Mouse (Mus musculus): ENCODE measurements around the gene Accsl.

Accsl gene

DNA sequence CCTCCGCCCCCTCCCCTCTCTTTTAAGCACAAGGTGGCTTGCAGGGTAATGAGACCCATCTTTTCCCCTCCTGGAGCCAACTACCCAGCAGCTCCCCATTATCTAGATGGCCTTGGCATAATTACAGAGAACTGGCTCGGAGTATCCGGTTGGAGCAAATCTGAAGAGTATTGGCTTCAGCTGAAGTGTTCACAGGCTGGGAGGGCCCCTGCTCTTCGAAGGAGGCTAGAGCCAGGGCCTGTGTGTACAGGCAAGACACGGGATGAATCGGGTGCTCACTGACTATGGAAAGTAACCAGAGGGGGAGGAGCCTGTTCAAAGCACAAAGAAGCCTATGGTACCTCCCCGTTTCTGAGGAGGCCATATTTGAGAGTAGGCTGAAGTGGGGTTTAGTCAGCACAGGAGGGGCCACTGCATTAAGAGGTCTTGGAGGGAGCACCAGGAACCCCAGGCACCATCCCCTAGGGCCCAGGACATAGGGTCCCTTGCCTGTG is at the start of gene Accsl:
Gene Accsl, minus strand, starts transcription at position 51 of the 494 bp plus-strand sequence.
- no peak for DNase-seq (ENCODE audit: low read depth, low spot score)

GRCm38 (mm10) chr2:93913552-93913951 is 44.6 kb upstream of the Accsl start:
- no peak for DNase-seq (ENCODE audit: low read depth, low spot score)

DNA sequence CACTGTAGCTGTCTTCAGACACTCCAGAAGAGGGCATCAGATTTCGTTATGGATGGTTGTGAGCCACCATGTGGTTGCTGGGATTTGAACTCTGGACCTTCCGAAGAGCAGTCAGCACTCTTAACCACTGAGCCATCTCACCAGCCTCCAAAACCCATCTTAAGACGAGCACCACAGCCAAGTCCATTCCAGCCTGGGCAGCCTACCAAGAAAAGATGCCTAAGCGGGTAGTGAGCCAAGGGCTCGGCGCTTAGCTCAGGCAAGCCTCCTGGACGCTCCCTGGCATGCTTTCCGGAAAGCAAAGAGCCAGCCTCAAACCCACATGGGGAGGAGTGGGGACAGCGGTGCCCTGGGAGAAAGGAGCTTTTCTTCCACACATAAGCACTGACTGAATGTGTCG is 43.0 kb upstream of the Accsl start:
- DNase-seq (ENCODE audit: low read depth, low spot score) = no peak

DNA sequence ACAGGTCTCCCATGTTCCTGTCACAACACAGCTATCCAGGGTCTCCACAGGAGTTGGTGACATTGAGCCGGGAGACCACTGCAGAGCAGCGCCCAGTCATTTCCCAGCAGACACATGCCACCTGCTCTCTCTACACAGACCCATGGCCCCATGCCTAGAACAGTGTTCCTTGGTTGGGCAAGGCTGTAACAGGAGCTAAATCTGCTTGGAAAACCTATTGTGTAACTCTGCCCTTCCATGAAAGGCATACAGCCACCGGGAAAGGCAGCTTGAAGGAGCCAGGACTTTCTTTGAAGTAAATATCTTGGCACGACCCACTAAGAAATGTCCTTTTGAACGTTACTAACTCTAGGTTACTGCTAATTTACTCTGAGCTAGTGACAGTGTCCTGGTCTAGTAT is 40.8 kb upstream of the Accsl start:
- DNase-seq (ENCODE audit: low read depth, low spot score) = no peak

DNA sequence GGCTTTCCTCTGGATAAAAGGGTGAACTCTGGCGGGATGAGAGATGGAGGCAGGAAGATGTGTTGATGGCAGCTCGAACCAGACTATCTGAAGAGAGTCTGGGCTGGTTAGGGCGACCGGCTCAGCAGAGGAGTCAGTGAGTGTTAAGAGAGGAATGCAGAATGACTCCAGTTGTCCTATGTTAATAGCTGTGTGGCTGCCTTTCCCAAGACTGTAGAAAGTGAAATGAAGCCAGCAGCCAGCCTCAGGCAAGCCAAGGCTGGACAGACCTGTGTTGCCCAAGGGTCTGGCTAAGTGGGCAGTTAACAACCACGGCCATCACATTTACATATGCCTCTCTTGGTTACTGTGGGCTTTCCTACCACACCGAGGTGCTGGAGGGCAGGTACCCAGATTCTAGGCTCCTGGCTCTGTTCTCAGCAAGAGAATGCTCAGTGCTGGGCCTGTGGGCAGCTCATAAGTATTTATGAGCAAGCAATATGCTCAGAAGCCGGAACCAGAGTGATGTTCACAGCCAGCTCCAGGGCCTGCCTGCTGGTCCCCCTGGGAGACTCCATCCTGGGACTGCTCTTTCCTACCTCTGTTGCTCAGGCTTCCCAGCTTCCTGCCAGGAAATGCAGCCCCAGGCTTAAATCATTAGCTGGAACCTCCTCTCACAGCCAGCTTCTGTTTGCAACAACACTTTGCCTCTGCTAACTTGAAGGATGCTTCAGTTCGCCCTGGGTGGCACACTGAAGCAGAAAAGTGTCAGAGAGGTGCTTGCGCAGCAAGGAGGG is 38.8 kb upstream of the Accsl start:
- DNase-seq (ENCODE audit: low read depth, low spot score) = no peak

DNA sequence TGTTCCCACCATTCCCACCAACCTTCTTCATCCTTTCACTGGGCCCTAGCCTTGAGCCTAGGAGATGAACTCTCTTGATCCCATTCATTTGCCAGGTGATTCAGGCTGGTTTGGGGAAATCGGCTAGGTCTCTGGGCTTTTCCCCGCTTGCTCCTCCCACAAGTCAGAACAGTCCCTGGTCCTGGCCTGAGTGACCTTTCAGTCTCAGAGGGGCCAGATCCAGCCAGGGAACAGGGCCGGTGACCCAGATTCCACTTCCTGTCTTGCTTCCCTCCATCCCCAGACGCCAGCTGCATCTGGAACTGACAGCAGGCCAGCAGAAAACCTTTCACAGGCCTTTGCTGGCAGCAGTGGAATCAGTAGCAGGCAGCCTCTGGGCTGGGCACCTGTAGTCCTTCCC is 37.4 kb upstream of the Accsl start:
- DNase-seq (ENCODE audit: low read depth, low spot score) = no peak

- no peak for DNase-seq (ENCODE audit: low read depth, low spot score)
These were observed 34.5 kb upstream of the Accsl start for GRCm38 (mm10) chr2:93903415-93903814.

- DNase-seq (ENCODE audit: low read depth, low spot score) = no peak
These were observed 33.8 kb upstream of the Accsl start for GRCm38 (mm10) chr2:93902680-93903305.

- DNase-seq (ENCODE audit: low read depth, low spot score) = no peak
These were observed 30.7 kb upstream of the Accsl start for GRCm38 (mm10) chr2:93899397-93900380.

GRCm38 (mm10) chr2:93891611-93892280 is 22.8 kb upstream of the Accsl start:
- no peak for DNase-seq (ENCODE audit: low read depth, low spot score)

DNA sequence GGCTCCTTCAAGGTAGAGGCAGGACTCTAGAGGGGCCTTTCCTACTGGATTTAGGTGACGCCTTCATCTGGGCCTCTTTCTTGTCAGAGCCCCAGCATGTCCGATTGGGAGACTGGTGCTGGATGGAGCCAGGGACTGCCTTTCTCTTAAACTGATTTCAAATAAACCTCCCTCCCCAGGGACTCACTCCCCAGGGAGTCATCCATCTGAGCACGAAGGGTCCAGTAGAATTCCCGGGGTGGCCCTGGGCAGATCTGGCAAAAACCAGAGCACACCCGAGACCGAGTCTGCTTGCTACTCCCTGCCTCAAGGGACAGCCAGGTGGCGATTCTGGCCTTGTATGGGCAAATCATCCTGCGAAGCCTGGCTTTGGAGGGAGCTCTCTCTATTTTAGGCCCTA is 21.2 kb upstream of the Accsl start:
- no peak for DNase-seq (ENCODE audit: low read depth, low spot score)

DNA sequence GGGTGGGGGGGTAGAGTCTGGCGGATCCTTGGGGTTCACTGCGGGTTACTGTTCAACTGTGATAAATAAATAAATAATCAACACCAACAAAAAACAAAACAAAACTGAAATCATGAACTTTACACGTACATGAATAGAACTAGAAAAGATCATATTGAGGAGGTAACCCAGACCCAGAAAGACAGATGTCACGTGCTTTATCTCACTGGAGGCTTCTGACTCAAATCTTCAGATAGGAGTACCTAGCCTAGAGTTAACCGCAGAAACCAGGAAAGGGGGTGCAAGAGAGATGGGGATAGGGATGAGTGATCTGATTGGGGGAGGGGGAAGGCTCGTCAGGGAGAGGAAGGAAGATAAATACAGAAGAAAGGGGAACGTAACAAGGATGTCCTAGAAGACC is 20.1 kb upstream of the Accsl start:
- no peak for DNase-seq (ENCODE audit: low read depth, low spot score)

- no peak for DNase-seq (ENCODE audit: low read depth, low spot score)
These were observed 19.4 kb upstream of the Accsl start for GRCm38 (mm10) chr2:93888366-93888765.

- no peak for DNase-seq (ENCODE audit: low read depth, low spot score)
These were observed 18.3 kb upstream of the Accsl start for GRCm38 (mm10) chr2:93887273-93887672.

GRCm38 (mm10) chr2:93886013-93886794 is 17.2 kb upstream of the Accsl start:
- no peak for DNase-seq (ENCODE audit: low read depth, low spot score)

GRCm38 (mm10) chr2:93883066-93883465 is 14.1 kb upstream of the Accsl start:
- DNase-seq (ENCODE audit: low read depth, low spot score) = peak; percentile 13

GRCm38 (mm10) chr2:93881640-93882367 is 12.8 kb upstream of the Accsl start:
- no peak for DNase-seq (ENCODE audit: low read depth, low spot score)

GRCm38 (mm10) chr2:93880981-93881380 is 12.0 kb upstream of the Accsl start:
- DNase-seq (ENCODE audit: low read depth, low spot score) = no peak

DNA sequence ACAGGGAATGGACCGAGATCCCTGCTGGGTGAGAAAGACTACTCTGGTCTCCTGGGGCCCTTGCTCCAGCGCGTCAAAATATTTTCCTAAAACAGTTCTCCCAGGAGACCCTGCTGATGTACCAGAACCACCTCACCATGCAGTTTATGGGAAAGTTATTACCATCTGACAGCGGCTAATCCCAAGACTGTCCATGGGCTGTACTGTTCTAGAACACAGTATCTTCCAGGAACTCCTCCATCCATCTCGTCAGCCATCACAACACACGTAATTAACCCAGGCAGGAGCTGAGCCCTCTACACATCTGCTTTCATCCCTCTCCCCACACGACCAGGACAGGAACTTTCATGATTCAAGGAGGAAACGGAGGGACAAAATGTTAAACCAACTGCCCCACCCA is 11.5 kb upstream of the Accsl start:
- DNase-seq (ENCODE audit: low read depth, low spot score) = no peak

- DNase-seq (ENCODE audit: low read depth, low spot score) = no peak
These were observed 8.0 kb upstream of the Accsl start for GRCm38 (mm10) chr2:93877005-93877404.

All from CD4-positive, CD25-positive, alpha-beta regulatory T cell, adult 2 months (primary cell).